Mouse (Mus musculus): Measurements from ENCODE around the gene Tub.

The Tub gene

DNA sequence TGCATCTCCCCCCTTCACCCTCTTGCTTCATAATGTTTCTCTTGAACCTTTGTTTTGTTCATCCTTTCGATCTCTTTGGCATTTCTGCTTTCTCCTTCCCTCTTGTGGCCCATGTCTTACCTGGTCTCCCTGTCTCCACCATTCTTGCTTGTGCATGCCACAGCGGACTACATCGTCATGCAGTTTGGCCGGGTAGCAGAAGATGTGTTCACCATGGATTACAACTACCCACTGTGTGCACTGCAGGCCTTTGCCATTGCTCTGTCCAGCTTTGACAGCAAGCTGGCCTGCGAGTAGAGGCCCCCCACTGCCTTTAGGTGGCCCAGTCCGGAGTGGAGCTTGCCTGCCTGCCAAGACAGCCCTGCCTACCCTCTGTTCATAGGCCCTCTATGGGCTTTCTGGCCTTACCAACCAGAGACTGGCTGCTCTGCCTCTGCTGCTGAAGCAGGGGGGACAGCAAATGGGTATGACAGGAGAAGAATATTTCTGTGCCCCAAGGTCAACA lies 79.9 kb downstream of the Tub start:
- DNase-seq (ENCODE audit: low spot score in 2 of 2), result no peak

DNA sequence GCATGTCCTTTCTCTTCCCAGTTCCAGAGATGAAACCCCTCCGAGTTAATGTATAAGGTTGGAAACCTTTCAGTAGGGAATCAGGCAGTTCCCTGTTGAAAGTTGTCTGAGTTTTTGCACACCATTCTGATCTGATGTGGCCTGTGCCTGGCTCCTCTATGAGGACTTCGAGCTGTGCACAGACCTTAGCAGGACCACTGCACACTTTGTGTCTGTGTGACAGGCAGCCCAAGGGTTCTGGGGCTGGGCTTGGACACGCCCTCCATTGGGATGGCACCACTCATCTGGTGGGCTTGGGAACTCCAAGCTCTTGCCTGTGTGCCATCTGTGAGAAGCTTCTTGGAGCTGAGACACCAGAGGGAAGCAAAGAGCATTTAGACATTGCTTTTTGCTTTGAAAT lies 81.2 kb downstream of the Tub start:
- DNase-seq (ENCODE audit: low spot score in 2 of 2), result no peak

DNA sequence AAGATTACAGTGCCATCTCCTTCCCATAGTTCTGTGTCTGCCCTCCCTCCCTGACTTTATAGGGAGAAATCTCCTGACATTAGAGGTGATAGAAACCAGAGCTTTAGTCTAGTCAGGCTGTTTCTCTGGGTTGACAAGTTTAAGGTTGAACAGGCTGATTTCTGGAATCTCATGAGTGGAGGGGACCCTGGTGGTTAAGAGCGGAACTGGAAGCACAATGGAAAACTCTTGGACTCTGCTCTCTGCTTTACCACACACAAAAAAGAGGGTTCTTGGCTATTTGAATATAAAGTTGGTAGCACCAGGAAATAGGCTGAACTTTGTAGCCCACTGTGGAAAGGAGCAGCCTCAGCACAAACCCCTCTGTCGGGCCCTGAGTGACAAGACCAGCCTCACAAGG lies 81.9 kb downstream of the Tub start:
- DNase-seq (ENCODE audit: low spot score in 2 of 2), result no peak

DNA sequence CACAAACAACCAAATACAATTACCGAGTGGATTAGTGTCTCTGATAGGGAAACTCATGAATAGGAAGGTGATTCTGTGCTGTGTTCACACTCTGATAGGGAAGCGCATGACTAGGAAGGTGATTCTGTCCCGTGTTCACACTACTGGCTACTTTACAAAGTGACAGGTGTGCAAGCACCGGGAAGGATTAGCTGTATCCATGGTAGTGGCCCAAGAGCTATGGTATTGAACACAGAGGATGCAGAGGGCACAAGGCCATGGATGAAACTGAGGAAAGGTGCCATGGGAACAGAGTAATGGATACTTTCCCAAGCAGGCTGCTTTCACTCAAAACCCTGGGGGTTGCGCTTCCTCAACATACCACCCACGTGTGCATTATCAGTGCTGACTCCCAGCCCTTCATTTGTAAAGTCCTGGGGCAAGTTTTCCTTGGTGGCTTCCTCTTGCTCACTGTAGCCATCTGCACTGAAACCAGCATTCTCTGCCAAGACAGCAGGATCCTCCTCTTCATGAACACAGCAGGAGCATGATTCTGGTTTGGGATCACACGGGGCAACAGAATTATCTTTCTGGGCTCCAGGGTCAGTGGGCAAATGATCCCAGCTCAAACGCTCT lies 88.1 kb downstream of the Tub start:
- DNase-seq (ENCODE audit: low spot score in 2 of 2), result no peak

DNA sequence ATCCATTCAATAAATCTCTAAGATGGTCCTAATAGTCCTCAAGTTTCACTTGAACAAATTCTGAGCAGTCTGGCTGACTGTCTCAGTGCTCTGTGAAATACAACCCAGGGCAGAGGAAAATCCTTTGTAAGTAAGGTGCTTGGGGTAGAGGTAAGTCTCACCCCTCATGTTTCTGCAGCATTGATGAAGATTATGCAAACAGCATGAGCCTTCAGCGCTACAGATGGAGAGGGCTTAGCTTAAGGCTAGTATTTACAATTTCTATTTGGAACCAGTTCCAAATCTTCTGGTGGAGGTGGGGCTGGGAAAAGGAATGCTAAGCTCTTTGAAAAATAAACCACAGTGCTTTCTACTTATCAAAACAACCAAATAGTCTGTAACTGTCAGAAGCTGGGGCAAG lies 88.8 kb downstream of the Tub start:
- DNase-seq (ENCODE audit: low spot score in 2 of 2), result no peak

DNA sequence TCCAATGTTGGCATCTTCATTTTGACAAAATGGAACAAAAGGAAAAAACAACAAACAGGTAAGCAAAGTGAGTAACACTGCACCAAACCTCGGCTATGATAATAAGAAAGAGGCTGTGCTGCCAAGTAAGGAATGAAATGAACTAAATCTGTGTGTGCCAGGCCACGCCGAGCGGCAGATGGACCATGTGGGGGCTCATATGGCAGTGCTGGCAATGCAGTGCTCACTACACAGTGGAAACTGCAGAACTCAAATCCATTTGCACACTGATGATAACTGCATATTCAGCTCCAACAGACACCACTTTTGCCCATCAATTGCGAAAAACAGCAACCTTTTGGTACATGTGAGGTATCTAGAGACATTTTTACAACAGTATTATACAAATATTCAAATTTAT lies 89.3 kb downstream of the Tub start:
- peak in 1 of 2 experiments; percentile 59 for DNase-seq (ENCODE audit: low spot score in 2 of 2)

DNA sequence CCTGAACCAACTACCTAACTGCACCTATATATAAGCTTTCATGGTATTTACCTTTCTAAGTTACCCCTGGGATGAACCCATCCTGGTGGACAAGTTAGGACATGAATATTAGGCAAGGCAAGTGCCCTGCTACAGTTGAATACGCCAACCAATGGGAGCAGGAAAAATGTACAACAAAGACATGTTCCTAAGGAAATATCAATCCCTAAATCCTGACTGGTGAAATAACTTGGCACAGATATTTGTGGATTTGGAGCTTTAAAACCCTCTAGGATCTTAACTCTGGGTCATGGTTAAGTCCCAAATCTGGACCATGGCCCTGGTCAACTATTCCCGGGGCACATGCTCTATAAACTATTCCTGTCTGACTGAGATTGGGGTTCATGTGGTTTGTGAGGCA lies 95.7 kb downstream of the Tub start:
- DNase-seq (ENCODE audit: low spot score in 2 of 2), result no peak

DNA sequence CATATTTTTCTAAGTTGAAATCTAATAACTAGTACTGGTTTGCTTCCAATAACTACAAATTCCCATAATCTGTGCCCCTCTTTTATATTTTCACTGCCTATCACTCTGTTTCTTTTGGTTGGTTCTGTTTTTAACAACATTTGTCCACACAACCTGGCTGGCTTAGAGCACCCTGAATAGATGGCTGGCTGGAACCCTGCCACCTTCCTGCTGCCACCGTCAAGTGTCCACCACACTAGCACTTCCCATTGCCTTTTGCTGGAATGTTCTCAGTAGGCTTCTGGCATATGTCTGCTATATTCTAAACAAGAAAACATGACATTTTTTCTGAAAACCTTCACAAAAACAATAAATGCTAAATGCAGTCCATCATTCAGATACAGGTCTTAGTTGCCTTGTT lies 100.7 kb downstream of the Tub start:
- DNase-seq (ENCODE audit: low spot score in 2 of 2), result no peak

DNA sequence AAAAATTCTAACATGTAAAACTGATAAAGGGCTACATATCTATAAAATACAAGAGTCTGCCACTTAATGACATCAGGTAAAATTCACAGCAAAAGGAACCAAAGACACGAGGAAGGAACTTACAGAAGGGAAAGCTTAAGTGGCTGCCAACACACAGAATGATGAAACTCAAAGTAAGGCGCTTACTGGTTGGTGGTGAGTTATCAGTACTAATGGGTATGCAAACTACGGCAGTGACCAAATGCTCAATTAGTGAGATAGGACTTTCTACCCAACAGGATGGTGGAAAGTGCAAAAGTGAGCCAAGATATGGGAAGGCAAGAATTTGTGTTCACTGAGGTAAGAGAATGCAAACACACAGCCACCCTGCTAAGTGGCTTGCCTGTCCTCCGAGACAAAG lies 109.4 kb downstream of the Tub start:
- DNase-seq (ENCODE audit: low spot score in 2 of 2), result no peak

DNA sequence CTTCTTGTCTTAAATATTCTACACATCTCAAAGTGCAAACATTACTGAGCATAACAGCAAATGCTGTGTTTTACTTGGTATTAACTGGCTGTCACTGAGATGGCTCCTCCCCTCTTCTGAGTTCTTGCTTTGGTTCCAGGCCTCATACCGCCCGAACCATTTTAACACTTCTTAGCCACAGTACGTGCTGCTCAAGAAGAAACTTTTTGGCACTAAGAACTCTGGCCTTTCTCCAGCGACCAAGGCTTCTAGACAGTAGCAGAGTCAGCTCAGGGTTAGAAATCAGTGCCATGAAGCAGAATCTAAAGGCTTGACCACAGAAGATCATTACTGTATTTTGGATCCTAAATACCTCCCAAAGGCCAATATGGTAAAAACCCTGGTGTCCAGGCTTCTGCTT lies 119.5 kb downstream of the Tub start:
- no peak for DNase-seq (ENCODE audit: low spot score in 2 of 2)

DNA sequence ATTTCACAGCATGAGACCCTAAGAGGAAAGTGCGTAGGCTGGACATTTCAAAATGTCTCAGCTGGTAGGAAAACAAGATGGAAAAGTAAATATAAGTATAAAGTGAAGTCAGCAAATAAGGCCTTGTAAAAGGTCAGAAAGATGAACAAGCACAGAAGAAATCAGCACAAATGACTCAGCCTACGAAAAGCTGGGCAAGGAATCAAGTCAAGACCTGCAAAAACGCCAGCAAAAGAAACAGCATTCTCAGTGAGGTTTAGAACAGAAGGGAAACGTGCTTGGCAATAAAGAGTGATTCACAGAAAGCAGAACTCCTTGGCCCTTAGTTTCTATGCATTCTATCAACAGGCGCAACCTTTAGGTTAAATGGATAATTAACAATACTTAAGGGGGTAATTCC lies 122.2 kb downstream of the Tub start:
- DNase-seq (ENCODE audit: low spot score in 2 of 2), result no peak

DNA sequence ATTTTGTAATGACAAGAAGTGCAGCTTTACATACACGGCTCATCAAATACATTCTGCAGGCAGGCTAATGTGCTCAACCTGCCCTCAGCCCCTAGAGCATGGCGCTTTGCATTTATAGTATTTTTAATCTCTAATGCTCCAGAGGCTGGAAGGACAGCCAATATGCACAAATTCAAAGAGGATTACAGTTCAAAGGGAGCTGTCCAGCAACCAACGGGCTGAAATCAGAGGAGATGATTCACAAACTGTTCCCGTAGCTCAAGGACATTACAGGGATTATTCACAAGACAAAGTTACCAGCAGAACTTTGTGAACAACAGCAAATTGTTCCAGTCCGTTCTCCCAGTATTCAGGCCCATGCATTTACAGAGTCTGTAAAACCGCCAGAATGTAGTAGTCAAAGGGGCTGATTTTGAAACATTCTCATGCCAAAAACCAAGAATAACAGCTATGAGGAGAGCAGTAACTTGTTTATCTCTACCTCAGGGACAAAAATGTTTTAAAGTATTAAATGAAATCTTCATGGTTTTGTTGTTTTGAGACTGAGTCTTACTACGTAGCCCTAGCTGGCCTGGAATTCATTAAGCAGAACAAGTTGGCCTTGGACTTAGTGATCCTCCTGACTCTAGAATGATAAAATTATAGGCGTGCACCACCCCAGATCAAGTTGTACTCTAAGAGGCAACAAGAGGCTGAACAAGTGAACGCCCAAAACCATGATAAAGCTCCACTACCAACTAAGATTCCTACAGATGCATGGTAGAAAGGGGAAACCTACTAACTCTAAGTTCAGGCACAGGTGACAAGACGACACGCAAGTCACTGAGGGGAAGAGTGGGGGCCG lies 132.4 kb downstream of the Tub start:
- no peak for DNase-seq (ENCODE audit: low spot score in 2 of 2)

DNA sequence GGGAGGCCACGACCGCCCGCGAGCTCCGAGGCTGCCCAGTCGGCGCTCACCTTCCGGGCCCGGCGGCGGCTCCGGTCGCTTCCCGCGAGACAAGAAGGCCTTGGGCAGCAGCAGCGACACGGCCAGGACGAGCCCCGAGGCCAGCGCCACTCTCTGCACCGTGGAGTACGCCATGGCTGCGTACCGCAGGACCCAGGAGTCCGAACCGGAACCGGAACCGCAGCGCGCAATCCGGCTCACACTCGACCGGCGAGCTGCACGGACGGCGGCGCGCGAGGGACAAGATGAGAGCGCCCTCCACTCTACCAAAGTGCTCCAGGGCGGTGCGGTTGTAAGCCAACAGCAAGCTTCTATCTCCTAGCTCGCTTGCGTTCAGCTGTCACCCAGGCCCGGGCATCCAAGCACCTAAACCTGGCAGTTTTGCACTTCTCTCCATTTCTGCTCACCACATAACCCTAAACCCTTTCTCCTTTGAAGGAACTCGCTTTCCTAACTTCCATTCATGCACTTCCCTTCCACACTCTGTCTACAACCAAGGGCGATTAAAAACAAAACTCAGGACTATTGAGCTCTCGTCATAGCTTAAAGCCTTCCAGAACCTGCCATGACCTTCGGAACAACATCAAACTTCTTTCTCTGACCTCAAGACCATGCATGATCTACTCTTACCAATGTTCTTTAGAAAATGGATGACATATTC lies 133.1 kb downstream of the Tub start, which contains the start of gene Ric3:
Gene Ric3, minus strand, starts transcription at position 219 of the 700 bp plus-strand sequence.
- peak; percentile 90 to 92 for DNase-seq (ENCODE audit: low spot score in 2 of 2)

DNA sequence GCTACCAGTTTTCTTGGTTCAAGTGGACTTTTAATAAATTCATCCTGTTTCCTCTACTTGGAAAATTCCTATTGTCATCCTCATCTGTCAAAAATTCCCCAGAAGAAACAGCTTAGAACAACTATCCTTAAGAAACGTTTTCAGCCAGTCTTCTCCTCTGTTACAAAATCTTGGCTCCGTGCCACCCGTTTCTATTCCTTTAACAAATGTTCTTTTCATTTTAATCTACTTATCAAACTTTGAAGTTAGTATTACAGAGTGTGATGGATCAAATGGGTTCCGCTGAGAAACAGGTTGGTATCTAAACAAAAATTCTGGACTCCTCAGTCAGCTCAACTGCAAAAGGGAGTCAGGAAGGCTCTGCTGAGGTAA lies 133.7 kb downstream of the Tub start:
- DNase-seq (ENCODE audit: low spot score in 2 of 2), result no peak
